Mouse (Mus musculus): ENCODE data around the gene Ddb2.
A peak's percentile ranks its signal among the peaks of the same experiment; 100 is the strongest.

GRCm38 (mm10) chr2:91278749-91279371, 42.1 kb upstream of the Ddb2 start:
- TF ChIP-seq CTCF (IDR thresholded peaks at IDR 0.05; ENCODE audit: control insufficient read depth, insufficient read depth, insufficient read length) (peak; percentile 78), MYOD1 (IDR thresholded peaks at IDR 0.05; ENCODE audit: control insufficient read depth, insufficient read length, low read depth) (no peak), MAX (IDR thresholded peaks at IDR 0.05) (no peak), CEBPB (IDR thresholded peaks at IDR 0.05; ENCODE audit: low read depth) (no peak), USF1 (IDR thresholded peaks at IDR 0.05; ENCODE audit: low read depth) (no peak)

Measured in C2C12 (cell line).